Mouse (Mus musculus): Measurements from ENCODE around the gene Lrrc75a. TPM values are rescaled to one million over a fixed set of nuclear protein-coding genes. Genes with fewer than 3 reads are reported as not detected.
A peak's percentile ranks its signal among the peaks of the same experiment; 100 is the strongest.
"Not testable (repeated sequence)": the region's sequence is repeated elsewhere in the genome, so short reads cannot be mapped to it uniquely, and the experiment has no call there.

The Lrrc75a gene
- total and polyA plus RNA-seq, 3 experiments = 7.0 to 8.9 TPM; not detected in 1

DNA sequence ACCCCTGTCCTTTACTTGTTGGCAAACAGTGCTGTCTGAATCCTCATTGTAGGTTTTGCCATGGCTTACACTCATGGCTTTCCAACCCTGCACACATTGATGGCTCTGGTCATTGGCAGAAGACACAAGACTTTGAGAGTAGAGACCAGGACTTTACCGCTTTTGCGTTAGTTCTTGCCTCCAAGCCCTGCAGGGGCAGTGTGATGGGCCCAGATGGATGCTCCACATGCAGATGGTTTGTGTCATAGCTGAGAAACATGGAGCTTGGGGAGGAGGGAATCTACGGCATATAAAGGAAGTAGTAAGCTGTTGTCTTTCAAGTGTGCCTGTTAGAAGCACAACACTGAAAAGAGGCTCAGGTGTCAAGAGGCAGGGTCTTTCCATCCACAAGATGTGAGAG, 3.8 kb upstream of the Lrrc75a start:
- H3K79me2 ChIP-seq (ENCODE audit: control insufficient read depth, insufficient read depth, low read length, poor library complexity) = peaks cover 11% of the 10 kb centered on the region
- no peak for TF ChIP-seq NRF1 (IDR thresholded peaks at IDR 0.05; ENCODE audit: insufficient read depth, low read depth, low read length, poor library complexity, severe bottlenecking)
- TF ChIP-seq TBP (IDR thresholded peaks at IDR 0.05; ENCODE audit: low read depth, low read length) = no peak
- TF ChIP-seq RCOR1 (IDR thresholded peaks at IDR 0.05; ENCODE audit: low read depth, low read length) = no peak
- TF ChIP-seq MEF2A (IDR thresholded peaks at IDR 0.05; ENCODE audit: extremely low read depth, insufficient replicate concordance, low read depth, low read length, poor library complexity, severe bottlenecking) = no peak
- no peak for TF ChIP-seq MAFK (IDR thresholded peaks at IDR 0.05; ENCODE audit: borderline replicate concordance, low read depth, low read length)
- no peak for TF ChIP-seq USF2 (IDR thresholded peaks at IDR 0.05; ENCODE audit: borderline replicate concordance in 1 of 2, insufficient read depth in 1 of 2, low read depth in 1 of 2, low read length in 2 of 2)
- no peak for TF ChIP-seq USF1 (IDR thresholded peaks at IDR 0.05; ENCODE audit: low read depth, low read length)
- TF ChIP-seq GABPA (IDR thresholded peaks at IDR 0.05; ENCODE audit: low read depth, low read length) = no peak
- no peak for TF ChIP-seq NELFE (IDR thresholded peaks at IDR 0.05; ENCODE audit: low read depth, low read length)
- no peak overlapping the region for H3K9ac ChIP-seq (ENCODE audit: control insufficient read depth, low read depth, low read length, poor library complexity, severe bottlenecking)
- DNase-seq (ENCODE audit: low read depth, low spot score) = no peak
- H3K27ac ChIP-seq (ENCODE audit: control insufficient read depth, low read depth, low read length) = no peak overlapping the region
- H3K9me3 ChIP-seq (replicated peaks; ENCODE audit: insufficient read depth, low read length) = no peaks in the 10 kb centered on the region
- H3K27me3 ChIP-seq (ENCODE audit: control insufficient read depth in 1 of 2, insufficient read depth in 2 of 2, low read length in 2 of 2) = no peaks in the 10 kb centered on the region
- peaks cover 2 to 7% of the 10 kb centered on the region in 2 experiments for H3K36me3 ChIP-seq (ENCODE audit: control insufficient read depth in 1 of 2, insufficient read depth in 2 of 2, low read length in 2 of 2)
- H3K4me1 ChIP-seq (ENCODE audit: control insufficient read depth in 1 of 2, insufficient read depth in 2 of 2, low read length in 2 of 2) = peaks cover 3 to 5% of the 10 kb centered on the region in 2 experiments; a peak in 3 of 4 replicates
- no peak overlapping the region for H3K4me3 ChIP-seq (ENCODE audit: control insufficient read depth in 1 of 2, insufficient read depth in 1 of 2, low read depth in 2 of 2, low read length in 2 of 2)

DNA sequence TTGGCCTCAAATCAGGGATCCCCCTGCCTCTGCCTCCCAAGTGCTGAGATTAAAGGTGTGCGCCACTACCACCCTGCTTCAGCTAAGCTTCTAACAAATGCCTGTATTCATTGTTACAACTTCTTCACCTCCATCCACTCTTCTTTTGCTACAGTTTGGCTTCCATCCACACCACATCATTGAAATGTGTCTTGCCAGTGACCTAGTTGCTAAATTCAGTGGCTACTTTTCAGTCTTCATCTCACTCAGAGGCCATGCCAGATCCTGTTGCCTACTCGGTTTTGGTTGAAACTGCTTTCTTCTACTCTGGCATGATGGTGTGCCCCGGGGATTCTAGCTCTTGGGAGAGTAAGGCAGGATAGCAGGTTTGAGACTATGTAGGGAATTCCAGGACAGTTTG, 3.2 kb upstream of the Lrrc75a start:
- no peak for DNase-seq (ENCODE audit: low read depth, low spot score)
- no peak overlapping the region for H3K27ac ChIP-seq (ENCODE audit: control insufficient read depth, low read depth, low read length)
- peaks cover 9% of the 10 kb centered on the region for H3K79me2 ChIP-seq (ENCODE audit: control insufficient read depth, insufficient read depth, low read length, poor library complexity)
- no peaks in the 10 kb centered on the region for H3K27me3 ChIP-seq (ENCODE audit: control insufficient read depth in 1 of 2, insufficient read depth in 2 of 2, low read length in 2 of 2)
- peaks cover 2 to 10% of the 10 kb centered on the region in 2 experiments for H3K36me3 ChIP-seq (ENCODE audit: control insufficient read depth in 1 of 2, insufficient read depth in 2 of 2, low read length in 2 of 2)
- H3K9me3 ChIP-seq (replicated peaks; ENCODE audit: insufficient read depth, low read length) = no peaks in the 10 kb centered on the region
- no peak overlapping the region for H3K9ac ChIP-seq (ENCODE audit: control insufficient read depth, low read depth, low read length, poor library complexity, severe bottlenecking)
- TF ChIP-seq NELFE (IDR thresholded peaks at IDR 0.05; ENCODE audit: low read depth, low read length) = no peak
- no peak overlapping the region for H3K4me3 ChIP-seq (ENCODE audit: control insufficient read depth in 1 of 2, insufficient read depth in 1 of 2, low read depth in 2 of 2, low read length in 2 of 2)
- peaks cover 6 to 10% of the 10 kb centered on the region in 2 experiments; a peak in 3 of 4 replicates for H3K4me1 ChIP-seq (ENCODE audit: control insufficient read depth in 1 of 2, insufficient read depth in 2 of 2, low read length in 2 of 2)

DNA sequence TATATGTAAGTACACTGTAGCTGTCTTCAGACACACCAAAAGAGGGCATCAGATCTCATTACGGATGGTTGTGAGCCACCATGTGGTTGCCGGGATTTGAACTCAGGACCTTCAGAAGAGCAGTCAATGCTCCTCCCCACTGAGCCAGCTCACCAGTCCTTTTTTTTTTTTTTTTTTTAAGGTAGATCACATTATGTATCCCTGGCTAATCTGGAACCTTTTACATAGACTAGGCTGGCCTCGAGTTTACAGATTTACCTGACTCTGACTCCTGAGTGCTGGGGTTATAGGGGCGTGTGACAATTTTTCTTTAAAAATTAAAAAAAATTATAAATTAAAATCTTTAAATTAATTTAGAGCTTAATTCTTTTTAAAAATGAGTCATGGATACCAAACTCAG, 1.5 kb upstream of the Lrrc75a start:
- not testable (repeated sequence) for H3K27me3 ChIP-seq (ENCODE audit: control insufficient read depth in 1 of 2, insufficient read depth in 2 of 2, low read length in 2 of 2); H3K9me3 ChIP-seq (replicated peaks; ENCODE audit: insufficient read depth, low read length); DNase-seq (ENCODE audit: low read depth, low spot score); H3K79me2 ChIP-seq (ENCODE audit: control insufficient read depth, insufficient read depth, low read length, poor library complexity)
- Histone ChIP-seq H3K27ac (ENCODE audit: control insufficient read depth, low read depth, low read length) (peak overlapping the region; percentile 75; the same call in 1 of the 2 replicates), H3K4me1 (ENCODE audit: control insufficient read depth in 1 of 2, insufficient read depth in 2 of 2, low read length in 2 of 2) (peaks cover 20 to 22% of the 10 kb centered on the region in 2 experiments), H3K9ac (ENCODE audit: control insufficient read depth, low read depth, low read length, poor library complexity, severe bottlenecking) (peak overlapping the region; percentile 75), H3K36me3 (ENCODE audit: control insufficient read depth in 1 of 2, insufficient read depth in 2 of 2, low read length in 2 of 2) (peaks cover 0 to 25% of the 10 kb centered on the region in 2 experiments; a peak in 3 of 4 replicates), H3K4me3 (ENCODE audit: control insufficient read depth in 1 of 2, insufficient read depth in 1 of 2, low read depth in 2 of 2, low read length in 2 of 2) (peak overlapping the region; percentile 72 to 94)
- peak; percentile 50; the same call in 1 of the 2 replicates for TF ChIP-seq MYC (IDR thresholded peaks at IDR 0.05; ENCODE audit: low read depth, low read length)
- TF ChIP-seq TBP (IDR thresholded peaks at IDR 0.05; ENCODE audit: low read depth, low read length) = peak; percentile 36; the same call in 1 of the 2 replicates
- TF ChIP-seq ZNF384 (IDR thresholded peaks at IDR 0.05; ENCODE audit: low read depth, low read length) = peak; percentile 65
